Mouse (Mus musculus) limb, embryonic 15.5 days (tissue): ENCODE data around the gene Olfr930. TPM values are rescaled to one million over a fixed set of nuclear protein-coding genes. Genes with fewer than 3 reads are reported as not detected.

Experiments
- ATAC-seq: fragments of 200-750 bp; cut with Nextera tagmentation; 2 replicates; pipeline ENCODE4 v1.8.0; 2017; ENCODE audit warnings: low read depth, moderate TSS enrichment; ENCODE audit not compliant: insufficient number of reproducible peaks, low FRiP score, low TSS enrichment
- H3K27ac ChIP-seq: fragments of 300-500 bp; sonication (generic); 2 replicates; pipeline ENCODE4 v1.5.1; 2015; ENCODE audit warnings: moderate library complexity, mild to moderate bottlenecking, inconsistent platforms
- H3K27me3 ChIP-seq: fragments of 300-500 bp; sonication (generic); 2 replicates; pipeline ENCODE4 v1.6.1; 2015; ENCODE audit warnings: inconsistent platforms
- H3K36me3 ChIP-seq: fragments of 300-500 bp; sonication (generic); 2 replicates; pipeline ENCODE4 v1.6.1; 2015; ENCODE audit warnings: inconsistent platforms
- H3K4me1 ChIP-seq: fragments of 300-500 bp; sonication (generic); 2 replicates; pipeline ENCODE4 v1.6.1; 2015; ENCODE audit warnings: inconsistent platforms
- H3K4me2 ChIP-seq: fragments of 300-500 bp; sonication (generic); 2 replicates; pipeline ENCODE4 v1.6.1; 2015; ENCODE audit warnings: mild to moderate bottlenecking, inconsistent platforms
- H3K4me3 ChIP-seq: fragments of 300-500 bp; sonication (generic); 2 replicates; pipeline ENCODE4 v1.5.1; 2015; ENCODE audit warnings: mild to moderate bottlenecking, inconsistent platforms
- H3K9ac ChIP-seq: fragments of 300-500 bp; sonication (generic); 2 replicates; pipeline ENCODE4 v1.6.1; 2015; ENCODE audit warnings: inconsistent platforms
- H3K9me3 ChIP-seq: fragments of 300-500 bp; sonication (generic); 2 replicates; pipeline ENCODE4 v1.6.1; 2016; ENCODE audit warnings: inconsistent platforms
- WGBS: fragments of 180-500 bp; shearing (Covaris S2); methylation state at CpG from one replicate; pipeline ENCODE4 v1.1.7; 2015; 5-methylcytosine and 5-hydroxymethylcytosine counted together
- polyA plus RNA-seq: library from polyadenylated mRNA; unstranded; fragments of >200 nt; fragmentation: Nextera tagmentation; extraction: Ambion mirVana; gene quantifications from 2 replicates; pipeline ENCODE4 v1.2.1, GENCODE M21; 2015

Gene Olfr930
- polyA plus RNA-seq, result not detected in 2 replicates

DNA sequence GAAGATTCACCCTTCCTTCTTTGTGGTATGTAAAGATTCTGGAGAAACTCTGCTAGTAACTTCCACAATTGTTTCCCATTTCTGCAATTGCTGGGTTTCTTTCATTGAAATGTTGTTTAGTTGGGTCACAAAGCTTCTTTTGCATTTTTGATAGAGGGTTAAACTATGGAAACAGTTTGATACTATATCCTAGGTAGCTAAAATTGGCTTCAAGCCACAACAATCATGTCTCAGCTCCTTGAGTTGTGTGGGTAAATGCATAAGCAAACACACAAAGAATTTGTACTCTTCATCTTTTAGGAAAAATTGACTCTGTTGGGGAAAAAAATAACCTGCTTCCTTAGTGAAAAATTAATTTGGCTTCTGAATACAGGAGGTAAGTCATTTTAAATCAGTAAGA is at the start of gene Olfr930:
Olfr930 (plus strand) TSS at position 301 of the 400 bp plus-strand sequence.
- no peaks in the 10 kb centered on the region for H3K4me1 ChIP-seq
- no peak within 1 kb of the TSS for H3K27ac ChIP-seq
- ATAC-seq, result no peak
- H3K9me3 ChIP-seq, result no peaks in the 10 kb centered on the region
- no peaks in the 10 kb centered on the region for H3K36me3 ChIP-seq
- no peaks in the 10 kb centered on the region for H3K27me3 ChIP-seq
- H3K4me2 ChIP-seq, result no peak within 1 kb of the TSS
- H3K4me3 ChIP-seq, result no peak within 1 kb of the TSS
- H3K9ac ChIP-seq, result no peak within 1 kb of the TSS

DNA sequence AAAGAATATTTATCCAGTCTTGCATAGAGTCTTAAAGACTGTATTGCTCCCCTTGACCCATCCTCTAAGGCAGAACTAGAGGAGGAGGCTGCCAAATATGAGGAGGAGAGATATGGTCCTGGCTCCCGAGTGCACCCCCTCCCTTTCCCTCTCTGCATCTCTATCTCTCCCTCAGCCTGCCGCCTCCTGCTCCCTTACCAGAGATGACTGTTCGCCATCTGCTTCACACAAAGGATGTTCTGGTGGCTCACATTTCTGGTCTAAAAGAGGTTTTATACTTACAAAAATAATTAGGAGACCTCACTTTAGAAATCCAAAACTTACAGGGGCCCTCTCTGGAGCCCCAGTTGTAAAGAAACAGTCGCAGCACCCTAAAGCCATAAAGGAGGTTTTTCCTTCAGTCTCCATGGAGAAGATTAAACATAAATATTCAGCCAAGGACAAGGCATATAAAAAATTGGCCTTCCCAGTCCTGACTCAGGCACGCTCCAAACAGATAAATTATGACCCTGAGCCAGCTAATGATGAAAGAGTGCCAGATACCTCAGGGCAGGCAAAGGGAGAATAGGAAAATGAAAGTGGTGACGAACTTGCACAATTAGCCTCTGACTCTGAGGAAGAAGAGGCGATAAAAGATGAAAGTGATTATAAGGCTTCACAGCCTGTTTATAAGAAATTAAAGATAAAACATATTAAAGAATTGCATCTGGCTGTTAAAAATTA is 24.0 kb downstream of the Olfr930 start:
- H3K9me3 ChIP-seq, result no peaks in the 10 kb centered on the region
- H3K4me2 ChIP-seq, result 0 out of 2 replicates have a peak overlapping the region, but pooled peaks have one; percentile 17
- H3K9ac ChIP-seq, result no peak overlapping the region
- H3K4me1 ChIP-seq, result no peaks in the 10 kb centered on the region
- H3K27ac ChIP-seq, result no peak overlapping the region
- ATAC-seq, result no peak
- H3K36me3 ChIP-seq, result no peaks in the 10 kb centered on the region
- 27% methylated on average over 7 of the region's 7 CpGs for WGBS
- no peak overlapping the region for H3K4me3 ChIP-seq
- no peaks in the 10 kb centered on the region for H3K27me3 ChIP-seq

DNA sequence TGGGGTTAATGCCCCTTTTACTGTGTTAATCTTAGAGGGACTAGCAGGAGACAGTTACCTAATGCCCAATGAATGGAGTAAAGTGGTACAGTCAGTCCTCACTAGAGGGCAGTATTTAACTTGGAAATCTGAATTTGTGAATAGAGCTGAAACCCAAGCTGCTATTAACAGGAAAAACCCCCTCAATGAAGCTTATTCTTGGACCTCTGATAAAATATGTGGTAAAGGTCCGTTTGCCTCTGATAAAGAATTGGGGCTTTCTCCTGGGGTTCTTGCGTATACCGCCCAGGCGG is 24.5 kb downstream of the Olfr930 start:
- Histone ChIP-seq H3K36me3 (no peaks in the 10 kb centered on the region), H3K4me3 (no peak overlapping the region), H3K4me1 (no peaks in the 10 kb centered on the region), H3K27me3 (no peaks in the 10 kb centered on the region), H3K4me2 (0 out of 2 replicates have a peak overlapping the region, but pooled peaks have one; percentile 17), H3K9me3 (no peaks in the 10 kb centered on the region), H3K9ac (no peak overlapping the region), H3K27ac (no peak overlapping the region)
- 77% methylated on average over 4 of the region's 4 CpGs for WGBS
- ATAC-seq, result no peak

DNA sequence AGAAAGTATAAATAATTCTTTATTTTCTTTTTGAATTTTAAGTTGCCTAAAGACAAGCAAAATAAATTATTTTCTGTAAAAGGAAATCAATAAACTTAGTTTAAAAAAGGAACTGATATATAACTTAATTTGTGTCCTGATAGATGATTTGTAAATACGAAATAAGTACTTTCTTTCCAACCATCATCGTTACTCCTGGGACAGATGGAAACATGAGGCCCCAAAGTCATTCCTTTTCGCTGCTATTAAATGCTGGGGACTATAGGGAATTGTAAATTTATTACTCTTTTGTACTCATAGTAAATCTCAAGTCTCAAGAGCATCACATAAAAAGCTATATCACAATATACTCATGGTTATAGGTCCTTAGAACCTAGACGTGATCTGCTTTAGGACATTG is 42.4 kb downstream of the Olfr930 start, which contains the start of gene Olfr933:
Olfr933 (plus strand) TSS at position 301 of the 400 bp plus-strand sequence.
- 72% methylated on average over 4 of the region's 4 CpGs for WGBS
- no peak for ATAC-seq
- H3K4me3 ChIP-seq, result no peak within 1 kb of the TSS
- no peak within 1 kb of the TSS for H3K4me2 ChIP-seq
- H3K9me3 ChIP-seq, result no peaks in the 10 kb centered on the region
- H3K27ac ChIP-seq, result no peak within 1 kb of the TSS
- no peaks in the 10 kb centered on the region for H3K27me3 ChIP-seq
- no peaks in the 10 kb centered on the region for H3K36me3 ChIP-seq
- no peak within 1 kb of the TSS for H3K9ac ChIP-seq
- no peaks in the 10 kb centered on the region for H3K4me1 ChIP-seq

Other genes with a start within 250 kb of the Olfr930 start
- not detected in 2 replicates for gene Olfr919, start 226.1 kb upstream of the Olfr930 start, polyA plus RNA-seq
- gene Vwa5a, start 211.5 kb upstream of the Olfr930 start, polyA plus RNA-seq, result 29.6 and 31.1 TPM in 2 replicates
- 0.05 TPM in 2 replicates for gene Olfr920, start 177.5 kb upstream of the Olfr930 start, polyA plus RNA-seq
- gene Olfr921, start 156.7 kb upstream of the Olfr930 start, polyA plus RNA-seq, result not detected in 2 replicates
- not detected in 2 replicates for gene Olfr922, start 115.2 kb upstream of the Olfr930 start, polyA plus RNA-seq
- not detected in 2 replicates for gene Olfr923, start 103.3 kb upstream of the Olfr930 start, polyA plus RNA-seq
- gene Olfr924, start 85.4 kb upstream of the Olfr930 start, polyA plus RNA-seq, result not detected in 2 replicates
- gene Olfr26, start 74.7 kb upstream of the Olfr930 start, polyA plus RNA-seq, result not detected in 2 replicates
- gene Olfr926, start 52.7 kb upstream of the Olfr930 start, polyA plus RNA-seq, result not detected in 2 replicates
- not detected in 2 replicates for gene Olfr933, start 42.5 kb downstream of the Olfr930 start, polyA plus RNA-seq
- not detected in 2 replicates for gene Olfr934, start 58.5 kb downstream of the Olfr930 start, polyA plus RNA-seq
- not detected in 2 replicates for gene Olfr935, start 69.9 kb downstream of the Olfr930 start, polyA plus RNA-seq
- not detected in 2 replicates for gene Olfr146, start 93.6 kb downstream of the Olfr930 start, polyA plus RNA-seq
- not detected in 2 replicates for gene Olfr937, start 135.1 kb downstream of the Olfr930 start, polyA plus RNA-seq
- gene Olfr938, start 149.1 kb downstream of the Olfr930 start, polyA plus RNA-seq, result not detected in 2 replicates
- not detected in 2 replicates for gene Olfr27, start 198.3 kb downstream of the Olfr930 start, polyA plus RNA-seq
- not detected in 2 replicates for gene Olfr943, start 236.5 kb downstream of the Olfr930 start, polyA plus RNA-seq